Mouse (Mus musculus) spleen, adult 10 weeks (tissue): ENCODE measurements around the gene Masp2. TPM values are rescaled to one million over a fixed set of nuclear protein-coding genes. Genes with fewer than 3 reads are reported as not detected.

ENCODE experiments used
- polyA plus RNA-seq: library from polyadenylated mRNA; stranded (reverse); fragments of 350-450 nt; fragmentation: Illumina TruSeq; extraction: RNeasy Lipid Tissue Mini Kit (QIAGEN cat#74804); gene quantifications from one replicate; pipeline ENCODE4 v1.2.3, GENCODE M21; 2015; ENCODE audit warnings: low replicate concordance; ENCODE audit not compliant: insufficient read depth

Masp2 gene
- polyA plus RNA-seq = 0.10 TPM

GRCm38 (mm10) chr4:148602357-148603120 is at the start of gene Masp2:
TSS of gene Masp2 (plus strand) at chr4:148602554.

GRCm38 (mm10) chr4:148558297-148559000 is 43.9 kb upstream of the Masp2 start, which contains the start of gene Exosc10:
TSS of gene Exosc10 (plus strand) at chr4:148558429.

GRCm38 (mm10) chr4:148591171-148591630 is 11.2 kb upstream of the Masp2 start, which contains the start of gene Srm:
TSS of gene Srm (plus strand) at chr4:148591503.

DNA sequence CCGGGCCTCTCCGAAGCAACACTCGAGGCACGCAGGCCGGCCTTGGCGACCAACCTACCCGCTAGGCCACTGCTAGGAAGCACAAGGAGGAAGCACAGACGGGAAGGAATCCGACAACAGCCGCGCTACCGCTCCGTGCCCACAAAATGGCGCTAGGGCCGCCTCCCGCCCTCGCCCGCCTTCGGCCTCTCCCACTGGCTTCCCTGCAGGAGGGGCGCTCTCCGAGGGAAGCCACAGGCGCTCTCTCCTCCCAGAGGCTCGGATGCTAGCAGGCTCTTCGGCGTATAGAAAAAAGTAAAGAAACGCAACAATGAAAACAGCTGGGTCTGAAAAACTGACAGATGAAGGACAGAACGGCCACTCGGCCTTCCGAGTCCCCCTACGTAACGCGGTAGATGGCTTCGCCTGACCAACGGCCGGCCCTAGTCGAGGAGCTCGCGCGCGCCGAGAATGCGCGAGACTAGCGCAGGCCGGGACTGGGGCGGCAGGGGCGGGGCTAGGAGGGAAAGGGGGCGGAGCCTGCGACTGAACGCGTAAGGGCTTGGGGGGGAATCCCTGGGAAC is 24.4 kb downstream of the Masp2 start, which contains the start of gene Tardbp:
Tardbp (minus strand) TSS at position 397 of the 563 bp plus-strand sequence.

GRCm38 (mm10) chr4:148643291-148644156 is 41.2 kb downstream of the Masp2 start, which contains the start of gene Gm572:
TSS of gene Gm572 (plus strand) at chr4:148643317.

Other genes starting within 250 kb of the Masp2 start
- 7.9 TPM for gene Ubiad1, start 157.8 kb upstream of the Masp2 start, polyA plus RNA-seq
- 11.5 TPM for gene Mtor, start 153.9 kb upstream of the Masp2 start, polyA plus RNA-seq
- 1.6 TPM for gene Angptl7, start 102.1 kb upstream of the Masp2 start, polyA plus RNA-seq
- gene Exosc10, start 44.1 kb upstream of the Masp2 start, polyA plus RNA-seq = 51.3 TPM
- gene Srm, start 11.1 kb upstream of the Masp2 start, polyA plus RNA-seq = 15.1 TPM
- gene Tardbp, start 24.5 kb downstream of the Masp2 start, polyA plus RNA-seq = 751 TPM
- gene Gm572, start 40.8 kb downstream of the Masp2 start, polyA plus RNA-seq = not detected
- gene Casz1, start 201.9 kb downstream of the Masp2 start, polyA plus RNA-seq = 2.7 TPM